Comparison of ENCODE assay signal across 8 mouse cellular contexts in genomic region chr10:41489708-41490517, GRCm38 (mm10). TPM values are rescaled to one million over a fixed set of nuclear protein-coding genes. Genes with fewer than 3 reads are reported as not detected.
A peak's percentile ranks its signal among the peaks of the same experiment; 100 is the strongest.
DNase-seq lines count a peak whose midpoint lies in the region; ATAC-seq and TF ChIP-seq lines count a peak whose summit lies in the region.

Smpd2 (minus strand) TSS chr10:41490369.
Ppil6 (plus strand) TSS chr10:41490439.

- peak; percentile 41 for TF ChIP-seq CTCF in layer of hippocampus, adult 2 months (conservative IDR thresholded peaks at IDR 0.05)
- no peak for TF ChIP-seq CTCF in lung, adult 2 months (IDR thresholded peaks at IDR 0.05; ENCODE audit: insufficient read depth, low read length)

- TF ChIP-seq POLR2A in lung, adult 2 months (IDR thresholded peaks at IDR 0.05; ENCODE audit: borderline replicate concordance, extremely low read depth, low read depth, low read length) = peak; percentile 73; the same call in 1 of the 2 replicates

- ATAC-seq in forebrain, embryonic 16.5 days = peak; percentile 96
- peak; percentile 96 for ATAC-seq in neural tube, embryonic 15.5 days (ENCODE audit: low FRiP score)

- peaks cover 4 to 9% of the 10 kb centered on the region in 2 experiments; a peak in 1 of 4 replicates for H3K4me1 ChIP-seq in ES-E14 (ENCODE audit: control insufficient read depth in 2 of 2, insufficient read depth in 2 of 2, low read length in 2 of 2, poor library complexity in 1 of 2)
- peaks cover 18% of the 10 kb centered on the region for H3K4me1 ChIP-seq in forebrain, embryonic 16.5 days (replicated peaks; ENCODE audit: control insufficient read depth, insufficient read depth, low read length)
- H3K4me1 ChIP-seq in lung, adult 2 months (ENCODE audit: control insufficient read depth, insufficient read depth, low read length) = peaks cover 14% of the 10 kb centered on the region
- H3K4me1 ChIP-seq in neural tube, embryonic 15.5 days = peaks cover 25% of the 10 kb centered on the region

- H3K27me3 ChIP-seq in forebrain, embryonic 16.5 days (replicated peaks; ENCODE audit: control insufficient read depth, insufficient read depth, low read length) = no peaks in the 10 kb centered on the region
- H3K27me3 ChIP-seq in neural tube, embryonic 15.5 days (replicated peaks) = no peaks in the 10 kb centered on the region

- peak within 1 kb of the TSS; percentile 77 for H3K9ac ChIP-seq in ES-E14 (ENCODE audit: insufficient read depth, low read depth, low read length, poor library complexity, severe bottlenecking)
- peak within 1 kb of the TSS; percentile 64 for H3K9ac ChIP-seq in forebrain, embryonic 16.5 days (replicated peaks; ENCODE audit: low read depth, low read length)
- peak within 1 kb of the TSS; percentile 59 for H3K9ac ChIP-seq in neural tube, embryonic 15.5 days (replicated peaks)

- no peak within 1 kb of the TSS for H3K27ac ChIP-seq in ES-E14 (ENCODE audit: insufficient read depth, low read depth, low read length, poor library complexity, severe bottlenecking)
- H3K27ac ChIP-seq in forebrain, embryonic 16.5 days (ENCODE audit: low read length) = no peak within 1 kb of the TSS; the same call in 1 of the 2 replicates
- peak within 1 kb of the TSS; percentile 89 for H3K27ac ChIP-seq in layer of hippocampus, adult 2 months
- H3K27ac ChIP-seq in neural tube, embryonic 15.5 days (replicated peaks) = peak within 1 kb of the TSS; percentile 71

- H3K4me3 ChIP-seq in ES-E14 (ENCODE audit: insufficient read depth in 1 of 2, low read depth in 1 of 2, low read length in 2 of 2, poor library complexity in 1 of 2, severe bottlenecking in 1 of 2) = peak within 1 kb of the TSS; percentile 74 to 78
- peak within 1 kb of the TSS; percentile 80 for H3K4me3 ChIP-seq in forebrain, embryonic 16.5 days (replicated peaks; ENCODE audit: low read length)
- peak within 1 kb of the TSS; percentile 95 for H3K4me3 ChIP-seq in layer of hippocampus, adult 2 months
- peak within 1 kb of the TSS; percentile 81 for H3K4me3 ChIP-seq in lung, adult 2 months (replicated peaks; ENCODE audit: extremely low read depth, low read depth, low read length)
- peak within 1 kb of the TSS; percentile 72 for H3K4me3 ChIP-seq in neural tube, embryonic 15.5 days (replicated peaks)

- DNase-seq in ES-E14 (ENCODE audit: low read depth, low spot score) = peak; percentile 89
- DNase-seq in cerebellum, adult 18-20 months = peak; percentile 91 to 92
- peak; percentile 97 for DNase-seq in heart, postnatal 36 days
- peak; percentile 93 for DNase-seq in layer of hippocampus, adult 2 months (ENCODE audit: low spot score in 2 of 2)
- peak; percentile 97 for DNase-seq in lung, adult 2 months
- DNase-seq in testis, postnatal 10 days (ENCODE audit: low spot score) = peak; percentile 98

- H3K36me3 ChIP-seq in ES-E14 (ENCODE audit: control insufficient read depth, insufficient read depth, low read length, poor library complexity, severe bottlenecking) = peaks cover 29% of the 10 kb centered on the region
- H3K36me3 ChIP-seq in forebrain, embryonic 16.5 days (ENCODE audit: control insufficient read depth, insufficient read depth) = peaks cover 15% of the 10 kb centered on the region
- H3K36me3 ChIP-seq in neural tube, embryonic 15.5 days = peaks cover 21% of the 10 kb centered on the region

- WGBS in forebrain, embryonic 16.5 days = under 1% methylated on average over 50 of the region's 50 CpGs
- WGBS in lung, adult 2 months = under 1% methylated on average over 50 of the region's 50 CpGs
- WGBS in neural tube, embryonic 15.5 days = under 1% methylated on average over 50 of the region's 50 CpGs

- no peaks in the 10 kb centered on the region for H3K9me3 ChIP-seq in ES-E14 (ENCODE audit: control insufficient read depth, insufficient read depth, low read depth, low read length)
- no peaks in the 10 kb centered on the region for H3K9me3 ChIP-seq in forebrain, embryonic 16.5 days (ENCODE audit: control insufficient read depth, low read length)
- H3K9me3 ChIP-seq in neural tube, embryonic 15.5 days (replicated peaks) = no peaks in the 10 kb centered on the region

- intact Hi-C loops in heart, postnatal 36 days (cut with DNase I) = loop anchor here (1.0 kb wide), 1 partner anchor 14 kb away; the partner anchor contains the start of gene Mical1

- peak within 1 kb of the TSS; percentile 100 for H3K4me2 ChIP-seq in forebrain, embryonic 16.5 days (ENCODE audit: low read length)
- H3K4me2 ChIP-seq in neural tube, embryonic 15.5 days = peak within 1 kb of the TSS; percentile 92

- in situ Hi-C loops in ES-E14 (cut with MboI; ENCODE audit: low sequenced_read_pairs in 2 of 2, unreplicated experiment in 2 of 2) = no loop called here

TF ChIP-seq in ES-E14, 5 proteins besides CTCF, POLR2A, EP300 and RAD21:
- TF ChIP-seq MAFK (IDR thresholded peaks at IDR 0.05; ENCODE audit: insufficient read depth, low read depth, low read length) = no peak
- TF ChIP-seq ZNF384 (IDR thresholded peaks at IDR 0.05; ENCODE audit: low read depth, low read length) = no peak
TF ChIP-seq in ES-E14: peak in this region for 0.

RNA-seq across cellular contexts. Expression of gene Smpd2, which starts in this region (rescaled TPM):
- total RNA-seq in ES-E14 (2012; rRNA removed) = 31.7 and 54.8 TPM in 2 replicates
- polyA plus RNA-seq in forebrain, embryonic 16.5 days (2015; fragmentation: Nextera tagmentation; extraction: Ambion mirVana) = 38.0 and 43.0 TPM in 2 replicates
- 10 to 100 TPM; 42.8 to 45.3 TPM for total RNA-seq in heart, postnatal 36 days (2021)
- 10 to 100 TPM; 17.8 to 23.7 TPM for total RNA-seq in layer of hippocampus, adult 2 months (2021)
- 67.9 and 72.7 TPM in 2 replicates for polyA plus RNA-seq in lung, adult 2 months (2012; rRNA removed)
- polyA plus RNA-seq in neural tube, embryonic 15.5 days (2015; fragmentation: Nextera tagmentation; extraction: Ambion mirVana) = 37.6 and 42.4 TPM in 2 replicates

RNA-seq across cellular contexts. Expression of gene Ppil6, which starts in this region (rescaled TPM):
- 0.53 TPM in 1 of 2 replicates, not detected in the other for total RNA-seq in ES-E14 (2012; rRNA removed)
- polyA plus RNA-seq in forebrain, embryonic 16.5 days (2015; fragmentation: Nextera tagmentation; extraction: Ambion mirVana) = 1.7 and 2.1 TPM in 2 replicates
- 1 to 10 TPM; 1.2 to 1.8 TPM for total RNA-seq in heart, postnatal 36 days (2021)
- total RNA-seq in layer of hippocampus, adult 2 months (2021) = 1 to 10 TPM; 7.8 to 9.7 TPM
- 2.4 and 4.2 TPM in 2 replicates for polyA plus RNA-seq in lung, adult 2 months (2012; rRNA removed)
- 4.2 and 4.6 TPM in 2 replicates for polyA plus RNA-seq in neural tube, embryonic 15.5 days (2015; fragmentation: Nextera tagmentation; extraction: Ambion mirVana)

Comparison
In these comparisons a context has a peak if more than half of its experiments do, and no peak if none do; other contexts are left out.
1. H3K27ac ChIP-seq: peak in layer of hippocampus, adult 2 months (single experiment) and neural tube, embryonic 15.5 days (single experiment); none in ES-E14 (single experiment) and forebrain, embryonic 16.5 days (single experiment).
2. Peak in every context shown above with its lines, with median percentiles within 50 percentile points of each other: DNase-seq, H3K4me3 ChIP-seq and H3K9ac ChIP-seq.